Mouse (Mus musculus) cerebellum, postnatal 4 days (tissue): ENCODE results near the gene Foxp1.

Experiments used
- DNase-seq, 2 experiments: peaks; one replicate each; pipeline ENCODE4 v3.0.0; 2022; ENCODE audit warnings: low spot score in 2 of 2, mixed read lengths in 1 of 2

Foxp1 gene

GRCm38 (mm10) chr6:99521038-99521640 is 1.4 kb downstream of the Foxp1 start:
- DNase-seq = peak in 1 of 2 experiments; percentile 37

DNA sequence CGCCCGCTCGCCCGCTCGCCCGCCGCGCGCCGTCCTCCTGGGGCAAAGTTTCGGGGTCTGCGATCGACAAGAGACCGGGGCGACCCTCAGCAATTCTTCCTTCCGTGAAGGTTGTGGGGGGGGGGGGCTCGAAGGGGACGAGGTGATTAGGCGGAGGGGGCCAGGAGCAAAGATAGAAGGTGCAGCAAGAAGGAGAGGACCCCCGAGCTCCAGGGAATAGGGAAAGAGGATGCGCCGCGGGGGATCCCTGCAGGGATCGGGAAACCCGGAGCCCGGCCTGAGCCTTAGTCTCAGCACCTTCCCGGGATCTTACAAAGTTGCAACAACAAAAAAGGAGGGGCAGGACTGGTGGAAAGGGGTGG is 1.9 kb downstream of the Foxp1 start:
- DNase-seq = peak in 1 of 2 experiments; percentile 23

DNA sequence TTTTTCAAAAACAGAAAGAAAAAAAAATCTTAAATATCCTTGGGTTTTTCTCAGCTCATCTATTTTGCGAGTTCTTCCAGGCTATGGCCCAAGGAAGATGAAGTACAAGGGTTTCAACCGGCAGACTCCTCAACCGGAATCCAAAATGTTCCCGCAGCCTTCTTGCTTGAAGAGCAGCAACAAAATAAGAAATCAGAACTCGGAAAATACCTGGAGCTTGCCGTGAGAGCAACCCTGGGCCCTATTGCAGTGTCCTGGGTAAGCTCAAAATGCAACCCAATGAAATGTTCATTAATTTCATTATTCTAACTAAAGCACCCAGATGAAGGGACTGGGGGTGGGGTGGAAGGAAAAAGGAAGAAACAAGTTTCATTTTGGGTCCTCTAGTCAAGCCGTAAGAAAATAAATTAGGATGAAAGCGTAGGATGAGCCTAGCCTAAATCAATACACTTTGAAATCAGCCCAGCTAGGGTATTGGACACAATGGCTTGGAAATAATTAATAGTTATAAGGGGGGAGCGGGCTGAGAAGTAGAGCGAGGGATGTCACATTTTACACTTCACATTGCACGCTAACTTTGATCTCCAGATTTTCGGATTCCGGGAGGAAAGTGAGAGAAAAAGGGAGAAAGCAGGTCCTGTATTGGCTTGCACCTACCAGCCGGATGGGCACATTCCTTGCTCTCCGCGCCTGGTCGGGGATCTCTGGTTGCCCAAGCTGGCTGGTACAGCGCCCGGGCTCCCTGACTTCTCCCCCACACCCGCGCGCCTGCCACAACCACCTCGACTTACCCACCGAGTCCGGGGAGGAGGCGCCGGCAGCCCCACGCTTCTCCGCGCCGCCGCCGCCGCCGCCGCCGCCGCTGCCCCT is 2.5 kb downstream of the Foxp1 start:
- DNase-seq = peak in 1 of 2 experiments; percentile 21

- no peak for DNase-seq
Measured at GRCm38 (mm10) chr6:99519052-99519451, 3.5 kb downstream of the Foxp1 start.

- DNase-seq = no peak
Measured at GRCm38 (mm10) chr6:99515667-99516199, 6.8 kb downstream of the Foxp1 start.

DNA sequence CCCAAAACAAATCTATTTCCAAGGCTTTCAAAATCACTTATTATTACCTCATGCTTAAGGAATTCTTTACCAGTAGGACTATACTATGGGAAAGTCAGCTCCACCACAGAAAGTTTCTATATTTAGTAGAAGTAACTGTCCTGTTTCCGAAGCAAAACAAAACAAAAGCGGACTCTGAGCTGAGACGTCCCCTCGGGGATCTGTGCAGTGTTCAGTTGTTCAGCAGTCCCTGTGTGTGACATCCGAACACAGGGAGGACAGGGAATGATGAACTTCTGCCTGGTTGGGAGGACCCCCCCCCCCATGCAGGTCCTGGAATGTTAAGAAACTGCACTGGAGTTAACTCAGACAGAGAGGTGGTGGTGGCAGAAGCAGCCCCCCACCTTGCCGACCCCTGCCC is 10.7 kb downstream of the Foxp1 start:
- no peak for DNase-seq

DNA sequence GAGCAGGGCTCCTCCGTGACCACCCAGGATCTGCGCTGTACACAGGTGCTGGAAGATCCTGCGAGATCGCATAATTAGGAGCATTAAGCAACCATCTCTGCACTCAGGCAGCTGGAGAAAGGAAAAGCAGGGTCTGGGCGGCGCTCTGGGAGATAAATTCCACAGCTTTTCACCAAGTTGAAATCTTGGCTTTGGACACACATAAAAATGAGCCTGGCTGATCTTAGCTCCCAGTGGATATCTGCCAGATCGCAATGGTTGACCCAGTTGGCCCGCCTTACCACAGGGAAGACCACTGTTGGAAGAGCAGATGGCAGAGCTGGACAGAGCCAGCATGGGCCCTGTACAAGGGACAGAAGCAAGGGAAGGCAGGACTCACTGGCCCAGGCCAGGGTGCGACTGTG is 13.3 kb downstream of the Foxp1 start:
- DNase-seq = peak in 1 of 2 experiments; percentile 56

DNA sequence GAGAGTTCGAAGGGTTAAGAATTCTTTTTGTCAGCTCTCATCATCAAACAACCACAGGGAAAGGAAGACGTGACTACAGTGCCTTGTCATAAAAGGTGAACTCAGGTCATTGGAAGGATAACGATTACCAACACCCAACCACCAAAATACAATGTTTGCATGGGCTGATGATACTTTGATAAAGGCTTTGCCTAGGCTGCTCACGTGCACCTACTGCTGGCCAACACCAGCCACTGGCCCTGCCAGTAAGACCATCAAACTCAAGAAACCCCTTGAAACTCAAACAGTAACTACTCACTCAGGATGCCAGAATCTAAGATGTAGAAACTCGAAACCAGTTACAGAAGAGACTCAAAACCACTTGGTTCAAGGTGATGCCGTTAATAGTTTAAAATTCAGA is 15.7 kb downstream of the Foxp1 start:
- no peak for DNase-seq

- DNase-seq = no peak
Measured at GRCm38 (mm10) chr6:99503741-99504140, 18.8 kb downstream of the Foxp1 start.

DNA sequence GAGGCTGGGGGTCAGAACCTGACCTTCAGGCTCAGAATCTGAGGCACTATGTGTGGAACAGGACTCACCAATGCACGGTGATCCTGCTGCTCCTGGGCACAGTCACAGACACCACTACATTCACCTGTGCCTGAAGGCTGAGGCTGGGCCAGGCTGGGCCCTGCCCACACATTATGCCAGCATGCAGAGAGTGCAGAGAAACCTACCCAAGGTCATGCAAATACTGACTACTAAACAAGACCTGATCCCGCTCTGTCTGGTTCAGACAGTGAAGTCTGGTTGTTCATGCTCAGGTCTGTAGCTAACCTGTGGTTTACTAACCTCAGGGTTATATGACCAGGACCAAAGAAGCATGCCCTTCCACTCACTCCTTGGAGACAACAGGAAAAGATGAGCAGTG is 19.8 kb downstream of the Foxp1 start:
- DNase-seq = no peak

- DNase-seq = no peak
Measured at GRCm38 (mm10) chr6:99502314-99502713, 20.2 kb downstream of the Foxp1 start.

GRCm38 (mm10) chr6:99500570-99501270 is 21.8 kb downstream of the Foxp1 start:
- DNase-seq = no peak

DNA sequence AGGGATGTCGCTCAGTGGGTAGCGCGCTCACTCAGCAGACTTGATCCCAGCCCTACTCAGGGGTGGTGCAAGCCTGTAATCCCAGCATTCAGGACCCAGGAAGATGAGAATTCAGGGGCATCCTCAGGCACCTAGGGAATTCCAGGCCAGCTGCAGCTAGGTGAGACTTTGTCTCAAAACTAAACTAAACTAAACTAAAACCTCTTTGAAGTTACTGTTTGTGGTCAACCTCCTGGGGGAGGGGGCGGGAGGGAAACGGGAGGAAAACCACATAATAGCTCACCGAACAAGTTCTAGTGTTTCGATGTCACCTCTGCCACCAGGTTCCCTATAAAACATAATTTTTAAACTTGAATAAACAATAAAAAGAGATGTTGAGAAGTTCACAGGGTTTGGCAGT is 24.4 kb downstream of the Foxp1 start:
- no peak for DNase-seq

- no peak for DNase-seq
Measured at GRCm38 (mm10) chr6:99496114-99496513, 26.4 kb downstream of the Foxp1 start.

- DNase-seq = no peak
Measured at GRCm38 (mm10) chr6:99492937-99493336, 29.6 kb downstream of the Foxp1 start.

GRCm38 (mm10) chr6:99491979-99492544 is 30.5 kb downstream of the Foxp1 start:
- DNase-seq = no peak

GRCm38 (mm10) chr6:99491146-99491545 is 31.4 kb downstream of the Foxp1 start:
- no peak for DNase-seq

- DNase-seq = no peak
Measured at GRCm38 (mm10) chr6:99489900-99490648, 32.4 kb downstream of the Foxp1 start.

GRCm38 (mm10) chr6:99489423-99489822 is 33.1 kb downstream of the Foxp1 start:
- DNase-seq = no peak

DNA sequence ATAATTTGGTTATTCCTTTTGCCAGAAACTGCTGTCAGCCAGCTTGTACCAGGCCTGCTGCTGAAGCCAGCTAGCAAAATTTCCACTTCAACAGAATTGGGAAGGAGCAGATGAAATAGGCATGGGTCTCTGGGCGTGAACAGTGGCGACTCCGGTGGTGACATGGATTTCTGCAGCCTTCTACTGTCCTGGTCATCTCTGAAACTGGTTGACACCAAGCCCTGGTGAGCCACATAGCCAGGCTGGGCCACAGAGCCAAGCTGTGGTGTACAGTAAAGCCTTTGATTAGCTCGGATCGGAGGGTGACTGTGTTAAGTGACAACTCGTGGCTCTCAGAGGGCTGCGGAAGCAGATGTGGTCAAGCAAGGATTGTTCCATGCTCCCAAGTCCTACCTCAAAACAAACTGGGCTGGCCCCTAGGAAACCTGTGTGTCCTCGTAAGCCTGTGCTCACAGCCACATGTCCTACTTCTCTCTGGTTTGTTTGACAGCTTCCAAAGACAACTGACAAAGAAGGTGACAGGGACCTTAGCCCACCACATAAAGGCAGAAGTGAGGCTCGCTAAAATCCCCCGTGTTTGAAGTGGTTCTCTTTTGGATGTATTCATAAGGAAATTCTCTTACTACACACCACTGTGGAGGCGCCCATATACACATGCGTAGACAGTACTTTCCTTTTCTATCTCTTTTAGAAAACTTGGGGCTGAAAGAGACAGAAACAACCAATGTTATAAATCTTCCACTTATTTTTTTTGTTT is 36.5 kb downstream of the Foxp1 start:
- peak in 1 of 2 experiments; percentile 52 for DNase-seq
